Mouse (Mus musculus): ENCODE measurements around the gene Scp2. TPM values are rescaled to one million over a fixed set of nuclear protein-coding genes. Genes with fewer than 3 reads are reported as not detected.

Gene Scp2
- total and polyA plus RNA-seq, 3 experiments: 235 to 357 (median 303) TPM

- H3K27ac ChIP-seq: peak overlapping the region; percentile 81
- peaks cover 4% of the 10 kb centered on the region for H3K79me2 ChIP-seq (replicated peaks; ENCODE audit: control insufficient read depth, insufficient read depth, low read length)
- TF ChIP-seq POLR2A (IDR thresholded peaks at IDR 0.05; ENCODE audit: insufficient read depth, low read depth, low read length): no peak
- no peak for TF ChIP-seq EP300 (IDR thresholded peaks at IDR 0.05; ENCODE audit: insufficient read depth, low read depth, low read length)
- TF ChIP-seq CTCF (IDR thresholded peaks at IDR 0.05): no peak
- H3K4me1 ChIP-seq (ENCODE audit: control insufficient read depth, insufficient read depth, low read length): no peaks in the 10 kb centered on the region
- intact Hi-C loops (cut with DNase I): loop anchor here (5.0 to 10.0 kb wide), 2 partner anchors 47 to 255 kb away; partner anchors contain the start of gene Coa7
- peak overlapping the region; percentile 80 for H3K9ac ChIP-seq (ENCODE audit: low read depth, low read length)
- no peak for DNase-seq
- H3K4me3 ChIP-seq: peak overlapping the region; percentile 57
- H3K36me3 ChIP-seq (ENCODE audit: control insufficient read depth, insufficient read depth, low read length): peaks cover 29% of the 10 kb centered on the region
- WGBS: 39% methylated on average over 4 of the region's 4 CpGs
- H3K27me3 ChIP-seq (ENCODE audit: control insufficient read depth, insufficient read depth, low read length): no peaks in the 10 kb centered on the region
Observed at GRCm38 (mm10) chr4:108070286-108070685, 74.5 kb downstream of the Scp2 start.

GRCm38 (mm10) chr4:108068081-108068480, 76.7 kb downstream of the Scp2 start:
- Histone ChIP-seq H3K79me2 (replicated peaks; ENCODE audit: control insufficient read depth, insufficient read depth, low read length) (peaks cover 4% of the 10 kb centered on the region), H3K4me1 (ENCODE audit: control insufficient read depth, insufficient read depth, low read length) (peaks cover 1% of the 10 kb centered on the region; the same call in 1 of the 2 replicates), H3K27ac (no peak overlapping the region), H3K9ac (ENCODE audit: low read depth, low read length) (no peak overlapping the region), H3K4me3 (no peak overlapping the region), H3K27me3 (ENCODE audit: control insufficient read depth, insufficient read depth, low read length) (no peaks in the 10 kb centered on the region), H3K36me3 (ENCODE audit: control insufficient read depth, insufficient read depth, low read length) (peaks cover 29% of the 10 kb centered on the region)
- intact Hi-C loops (cut with DNase I): no loop called here
- DNase-seq: no peak
- 62% methylated on average over 2 of the region's 2 CpGs for WGBS
- TF ChIP-seq POLR2A (IDR thresholded peaks at IDR 0.05; ENCODE audit: insufficient read depth, low read depth, low read length) (no peak), CTCF (IDR thresholded peaks at IDR 0.05) (no peak), EP300 (IDR thresholded peaks at IDR 0.05; ENCODE audit: insufficient read depth, low read depth, low read length) (no peak)

- Histone ChIP-seq H3K27me3 (ENCODE audit: control insufficient read depth, insufficient read depth, low read length) (no peaks in the 10 kb centered on the region), H3K4me1 (ENCODE audit: control insufficient read depth, insufficient read depth, low read length) (peaks cover 1% of the 10 kb centered on the region; the same call in 1 of the 2 replicates), H3K27ac (no peak overlapping the region), H3K36me3 (ENCODE audit: control insufficient read depth, insufficient read depth, low read length) (peaks cover 32% of the 10 kb centered on the region), H3K79me2 (replicated peaks; ENCODE audit: control insufficient read depth, insufficient read depth, low read length) (peaks cover 4% of the 10 kb centered on the region), H3K4me3 (no peak overlapping the region), H3K9ac (ENCODE audit: low read depth, low read length) (no peak overlapping the region)
- DNase-seq: no peak
- intact Hi-C loops (cut with DNase I): no loop called here
- TF ChIP-seq POLR2A (IDR thresholded peaks at IDR 0.05; ENCODE audit: insufficient read depth, low read depth, low read length): no peak
- TF ChIP-seq EP300 (IDR thresholded peaks at IDR 0.05; ENCODE audit: insufficient read depth, low read depth, low read length): no peak
- TF ChIP-seq CTCF (IDR thresholded peaks at IDR 0.05): no peak
- whole genome bisulfite sequencing: 89% methylated on average over 7 of the region's 7 CpGs
Observed at GRCm38 (mm10) chr4:108067261-108067660, 77.5 kb downstream of the Scp2 start.

- peaks cover 32% of the 10 kb centered on the region for H3K36me3 ChIP-seq (ENCODE audit: control insufficient read depth, insufficient read depth, low read length)
- no peak for DNase-seq
- peaks cover 4% of the 10 kb centered on the region for H3K79me2 ChIP-seq (replicated peaks; ENCODE audit: control insufficient read depth, insufficient read depth, low read length)
- H3K4me1 ChIP-seq (ENCODE audit: control insufficient read depth, insufficient read depth, low read length): peaks cover 1% of the 10 kb centered on the region; the same call in 1 of the 2 replicates
- intact Hi-C loops (cut with DNase I): no loop called here
- H3K27ac ChIP-seq: no peak overlapping the region
- H3K27me3 ChIP-seq (ENCODE audit: control insufficient read depth, insufficient read depth, low read length): no peaks in the 10 kb centered on the region
- H3K9ac ChIP-seq (ENCODE audit: low read depth, low read length): no peak overlapping the region
- TF ChIP-seq CTCF (IDR thresholded peaks at IDR 0.05): no peak
- TF ChIP-seq POLR2A (IDR thresholded peaks at IDR 0.05; ENCODE audit: insufficient read depth, low read depth, low read length): no peak
- TF ChIP-seq EP300 (IDR thresholded peaks at IDR 0.05; ENCODE audit: insufficient read depth, low read depth, low read length): no peak
- no peak overlapping the region for H3K4me3 ChIP-seq
- WGBS: 75% methylated on average over 4 of the region's 4 CpGs
Observed at GRCm38 (mm10) chr4:108066569-108066968, 78.2 kb downstream of the Scp2 start.

- intact Hi-C loops (cut with DNase I): no loop called here
- H3K4me1 ChIP-seq (ENCODE audit: control insufficient read depth, insufficient read depth, low read length): peaks cover 1% of the 10 kb centered on the region; the same call in 1 of the 2 replicates
- no peak overlapping the region for H3K27ac ChIP-seq
- no peak overlapping the region for H3K4me3 ChIP-seq
- no peaks in the 10 kb centered on the region for H3K27me3 ChIP-seq (ENCODE audit: control insufficient read depth, insufficient read depth, low read length)
- H3K79me2 ChIP-seq (replicated peaks; ENCODE audit: control insufficient read depth, insufficient read depth, low read length): peaks cover 4% of the 10 kb centered on the region
- DNase-seq: no peak
- TF ChIP-seq EP300 (IDR thresholded peaks at IDR 0.05; ENCODE audit: insufficient read depth, low read depth, low read length) (no peak), CTCF (IDR thresholded peaks at IDR 0.05) (no peak), POLR2A (IDR thresholded peaks at IDR 0.05; ENCODE audit: insufficient read depth, low read depth, low read length) (no peak)
- no peak overlapping the region for H3K9ac ChIP-seq (ENCODE audit: low read depth, low read length)
- H3K36me3 ChIP-seq (ENCODE audit: control insufficient read depth, insufficient read depth, low read length): peaks cover 34% of the 10 kb centered on the region
- 46% methylated on average over 2 of the region's 2 CpGs for WGBS
Observed at GRCm38 (mm10) chr4:108065176-108065844, 79.5 kb downstream of the Scp2 start.

GRCm38 (mm10) chr4:108063616-108064015, 81.2 kb downstream of the Scp2 start:
- 91% methylated on average over 6 of the region's 6 CpGs for WGBS
- Histone ChIP-seq H3K27me3 (ENCODE audit: control insufficient read depth, insufficient read depth, low read length) (no peaks in the 10 kb centered on the region), H3K36me3 (ENCODE audit: control insufficient read depth, insufficient read depth, low read length) (peaks cover 29% of the 10 kb centered on the region), H3K4me3 (no peak overlapping the region), H3K4me1 (ENCODE audit: control insufficient read depth, insufficient read depth, low read length) (peaks cover 1% of the 10 kb centered on the region), H3K27ac (no peak overlapping the region), H3K9ac (ENCODE audit: low read depth, low read length) (no peak overlapping the region), H3K79me2 (replicated peaks; ENCODE audit: control insufficient read depth, insufficient read depth, low read length) (peaks cover 4% of the 10 kb centered on the region)
- TF ChIP-seq POLR2A (IDR thresholded peaks at IDR 0.05; ENCODE audit: insufficient read depth, low read depth, low read length): no peak
- no peak for DNase-seq
- intact Hi-C loops (cut with DNase I): no loop called here

Measured in heart, adult 2 months (tissue).